Mouse (Mus musculus) midbrain, embryonic 11.5 days (tissue): ENCODE measurements around the gene Cds1. TPM values are rescaled to one million over a fixed set of nuclear protein-coding genes. Genes with fewer than 3 reads are reported as not detected.

Source experiments
- ATAC-seq: fragments of 200-750 bp; cut with Nextera tagmentation; 2 replicates; pipeline ENCODE4 v1.8.0; 2017; ENCODE audit warnings: moderate TSS enrichment, moderate library complexity; ENCODE audit not compliant: low FRiP score
- DNase-seq: peaks from one replicate; pipeline ENCODE4 v3.0.0; 2015; ENCODE audit warnings: low spot score; ENCODE audit errors: missing footprints
- H3K27ac ChIP-seq: fragments of 300-500 bp; sonication (generic); 2 replicates; pipeline ENCODE4 v1.5.1; 2014; ENCODE audit warnings: low read depth, low read length
- H3K27me3 ChIP-seq: fragments of 300-500 bp; sonication (generic); 2 replicates; pipeline ENCODE4 v1.6.1; 2014; ENCODE audit warnings: mild to moderate bottlenecking, low read length, moderate library complexity, mixed read lengths; ENCODE audit not compliant: control insufficient read depth, insufficient read depth
- H3K36me3 ChIP-seq: fragments of 300-500 bp; sonication (generic); 2 replicates; pipeline ENCODE4 v1.6.1; 2014; ENCODE audit warnings: mild to moderate bottlenecking, low read length, moderate library complexity, mixed read lengths; ENCODE audit not compliant: control insufficient read depth, insufficient read depth
- H3K4me1 ChIP-seq: fragments of 300-500 bp; sonication (generic); 2 replicates; pipeline ENCODE4 v1.6.1; 2014; ENCODE audit warnings: low read length; ENCODE audit not compliant: control insufficient read depth, insufficient read depth
- H3K4me2 ChIP-seq: fragments of 300-500 bp; sonication (generic); 2 replicates; pipeline ENCODE4 v1.6.1; 2014; ENCODE audit warnings: mild to moderate bottlenecking, moderate library complexity
- H3K4me3 ChIP-seq: fragments of 300-500 bp; sonication (generic); 2 replicates; pipeline ENCODE4 v1.5.1; 2014; ENCODE audit warnings: low read depth, low read length
- H3K9ac ChIP-seq: fragments of 300-500 bp; sonication (generic); 2 replicates; pipeline ENCODE4 v1.6.1; 2014; ENCODE audit warnings: low read length
- H3K9me3 ChIP-seq: fragments of 300-500 bp; sonication (generic); 2 replicates; pipeline ENCODE4 v1.6.1; 2016; ENCODE audit warnings: low read length; ENCODE audit not compliant: control insufficient read depth
- WGBS: fragments of 180-500 bp; shearing (Covaris S2); extraction: QIAGEN DNeasy Blood & Tissue Kit; methylation state at CpG from one replicate; pipeline ENCODE4 v1.1.7; 2014; 5-methylcytosine and 5-hydroxymethylcytosine counted together
- polyA plus RNA-seq: library from polyadenylated mRNA; unstranded; fragments of >200 nt; fragmentation: Nextera tagmentation; extraction: Ambion mirVana; gene quantifications from 2 replicates; pipeline ENCODE4 v1.2.1, GENCODE M21; 2014

Cds1 gene
- polyA plus RNA-seq, 1 experiment from 2014 or later: 1.0 TPM

DNA sequence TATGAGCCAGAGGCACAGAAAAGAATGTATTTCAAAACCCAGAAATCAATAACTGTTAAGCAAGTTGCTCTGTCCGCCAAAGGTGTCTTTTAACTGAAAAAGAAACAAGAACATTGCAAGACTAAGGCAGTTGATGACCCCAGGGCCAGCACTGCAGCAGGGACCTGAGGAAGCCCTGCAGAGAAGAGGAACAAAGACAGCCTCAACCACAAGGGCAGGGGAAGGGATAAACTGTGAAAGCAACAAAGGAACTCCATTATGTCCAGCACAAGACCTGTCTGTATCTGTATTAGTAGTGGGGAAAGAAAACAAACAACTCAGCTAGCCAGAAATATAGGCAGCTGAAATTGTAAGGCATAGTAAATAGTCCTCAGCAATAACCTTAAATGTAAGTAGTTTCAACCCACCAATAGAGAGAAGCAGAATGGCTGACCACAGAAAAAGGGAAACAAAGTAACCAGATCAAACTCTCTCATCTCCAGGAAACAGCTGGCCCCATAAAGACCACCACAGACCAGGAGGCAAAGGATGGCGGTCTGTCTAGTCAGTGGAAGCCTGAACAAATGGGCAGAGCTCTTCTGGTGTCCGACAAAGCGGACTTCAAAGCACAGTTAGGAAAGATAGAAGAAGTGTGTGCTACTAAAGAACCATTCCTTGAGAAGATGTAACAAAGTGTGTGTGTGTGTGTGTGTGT is 21.1 kb downstream of the Cds1 start:
- H3K9me3 ChIP-seq: no peaks in the 10 kb centered on the region
- no peaks in the 10 kb centered on the region for H3K4me1 ChIP-seq
- H3K4me3 ChIP-seq: no peak overlapping the region
- no peak for DNase-seq
- no peak overlapping the region for H3K27ac ChIP-seq
- no peak overlapping the region for H3K9ac ChIP-seq
- H3K4me2 ChIP-seq: no peak overlapping the region
- WGBS: 56% methylated on average over 4 of the region's 4 CpGs
- no peaks in the 10 kb centered on the region for H3K36me3 ChIP-seq
- H3K27me3 ChIP-seq: no peaks in the 10 kb centered on the region
- ATAC-seq: no peak

DNA sequence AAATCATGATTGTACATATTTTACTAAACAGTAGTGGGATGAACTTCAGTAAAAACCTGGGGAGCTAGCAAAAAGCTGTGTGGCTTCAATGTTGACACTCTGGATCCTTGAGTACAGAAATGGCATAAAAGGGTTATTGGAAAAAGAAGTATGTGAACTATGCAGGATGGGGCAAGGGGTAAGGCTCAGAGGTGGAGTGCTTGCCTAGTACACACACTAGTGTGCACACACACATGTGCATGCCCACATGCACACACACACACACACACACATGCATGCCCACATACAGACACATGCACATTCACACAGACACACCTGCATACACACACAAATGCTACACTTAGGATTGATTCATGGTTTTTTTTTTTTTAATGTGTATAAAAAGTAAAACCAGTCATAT is 24.8 kb downstream of the Cds1 start:
- Histone ChIP-seq H3K27me3 (no peaks in the 10 kb centered on the region), H3K9ac (no peak overlapping the region), H3K4me3 (no peak overlapping the region), H3K36me3 (no peaks in the 10 kb centered on the region), H3K27ac (no peak overlapping the region), H3K4me2 (no peak overlapping the region), H3K9me3 (no peaks in the 10 kb centered on the region), H3K4me1 (no peaks in the 10 kb centered on the region)
- ATAC-seq: no peak
- DNase-seq: no peak

DNA sequence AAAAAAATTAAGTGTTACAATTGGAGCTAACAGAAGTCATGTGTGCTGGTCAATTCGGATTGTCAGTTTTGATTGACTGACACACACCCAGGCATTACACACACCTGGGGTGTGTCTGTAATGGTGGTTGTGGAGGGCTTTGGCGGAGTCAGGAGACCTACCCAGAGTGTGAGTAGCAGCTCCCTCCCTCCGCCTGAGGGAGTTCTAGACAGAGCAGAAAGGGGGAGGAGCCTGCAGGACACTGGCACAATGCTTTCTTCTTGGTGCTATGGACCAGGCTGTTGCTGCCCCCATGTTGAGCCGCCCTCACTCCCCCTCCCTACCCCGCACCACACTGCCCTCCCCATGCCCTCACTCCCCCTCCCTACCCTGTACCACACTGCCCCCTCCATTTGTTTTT is 25.6 kb downstream of the Cds1 start:
- DNase-seq (no peak), ATAC-seq (no peak)
- 63% methylated on average over 5 of the region's 5 CpGs for WGBS
- no peak overlapping the region for H3K4me2 ChIP-seq
- no peaks in the 10 kb centered on the region for H3K27me3 ChIP-seq
- H3K9me3 ChIP-seq: no peaks in the 10 kb centered on the region
- no peak overlapping the region for H3K4me3 ChIP-seq
- no peak overlapping the region for H3K9ac ChIP-seq
- H3K27ac ChIP-seq: no peak overlapping the region
- no peaks in the 10 kb centered on the region for H3K4me1 ChIP-seq
- no peaks in the 10 kb centered on the region for H3K36me3 ChIP-seq

DNA sequence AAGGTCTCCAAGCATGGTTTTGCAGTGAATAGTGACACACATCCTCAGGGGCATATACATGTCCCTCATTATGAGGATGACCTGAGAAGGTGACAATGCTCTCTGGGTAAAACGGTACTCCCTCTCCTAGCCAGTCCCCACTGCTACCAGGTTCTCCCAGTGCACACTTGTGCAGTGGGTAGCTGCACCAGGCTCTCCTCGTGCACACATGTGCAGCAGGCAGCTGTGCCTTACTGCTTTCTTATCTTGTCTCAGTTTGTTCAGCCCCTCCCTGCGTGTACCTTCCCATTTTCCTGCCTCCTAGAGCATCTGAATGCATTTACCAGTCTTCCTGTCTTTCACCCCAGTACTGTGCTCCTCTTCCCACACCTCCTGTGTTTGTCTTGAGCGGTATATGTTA is 27.7 kb downstream of the Cds1 start:
- H3K27me3 ChIP-seq: no peaks in the 10 kb centered on the region
- H3K4me1 ChIP-seq: no peaks in the 10 kb centered on the region
- H3K4me2 ChIP-seq: no peak overlapping the region
- H3K27ac ChIP-seq: no peak overlapping the region
- ATAC-seq (no peak), DNase-seq (no peak)
- H3K4me3 ChIP-seq: no peak overlapping the region
- 81% methylated on average over 4 of the region's 4 CpGs for WGBS
- H3K9me3 ChIP-seq: no peaks in the 10 kb centered on the region
- no peak overlapping the region for H3K9ac ChIP-seq
- no peaks in the 10 kb centered on the region for H3K36me3 ChIP-seq

DNA sequence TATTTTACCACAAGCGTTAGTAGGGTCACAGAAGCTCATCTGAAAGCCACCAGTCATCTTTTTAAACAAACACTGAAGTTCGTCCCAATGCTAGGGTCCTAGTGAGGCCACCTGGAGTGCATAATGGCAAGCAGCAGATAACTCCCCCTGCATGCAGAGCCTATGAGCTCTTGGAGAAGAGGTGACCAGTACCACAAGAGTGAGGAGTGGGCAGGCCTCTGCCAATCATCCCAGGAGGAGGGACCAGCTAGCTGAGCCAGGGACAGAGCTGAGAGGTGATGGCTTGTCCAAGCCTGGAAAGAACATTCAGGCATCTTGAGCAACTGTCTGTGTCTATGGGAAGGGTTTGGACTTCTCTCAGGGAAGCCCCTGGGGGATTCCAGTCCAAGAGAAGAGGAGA is 37.0 kb downstream of the Cds1 start:
- no peaks in the 10 kb centered on the region for H3K27me3 ChIP-seq
- H3K4me1 ChIP-seq: no peaks in the 10 kb centered on the region
- no peak overlapping the region for H3K27ac ChIP-seq
- no peaks in the 10 kb centered on the region for H3K36me3 ChIP-seq
- H3K9ac ChIP-seq: no peak overlapping the region
- H3K4me3 ChIP-seq: no peak overlapping the region
- ATAC-seq: no peak
- H3K4me2 ChIP-seq: no peak overlapping the region
- no peak for DNase-seq
- H3K9me3 ChIP-seq: no peaks in the 10 kb centered on the region
- WGBS: 73% methylated on average over 2 of the region's 2 CpGs

DNA sequence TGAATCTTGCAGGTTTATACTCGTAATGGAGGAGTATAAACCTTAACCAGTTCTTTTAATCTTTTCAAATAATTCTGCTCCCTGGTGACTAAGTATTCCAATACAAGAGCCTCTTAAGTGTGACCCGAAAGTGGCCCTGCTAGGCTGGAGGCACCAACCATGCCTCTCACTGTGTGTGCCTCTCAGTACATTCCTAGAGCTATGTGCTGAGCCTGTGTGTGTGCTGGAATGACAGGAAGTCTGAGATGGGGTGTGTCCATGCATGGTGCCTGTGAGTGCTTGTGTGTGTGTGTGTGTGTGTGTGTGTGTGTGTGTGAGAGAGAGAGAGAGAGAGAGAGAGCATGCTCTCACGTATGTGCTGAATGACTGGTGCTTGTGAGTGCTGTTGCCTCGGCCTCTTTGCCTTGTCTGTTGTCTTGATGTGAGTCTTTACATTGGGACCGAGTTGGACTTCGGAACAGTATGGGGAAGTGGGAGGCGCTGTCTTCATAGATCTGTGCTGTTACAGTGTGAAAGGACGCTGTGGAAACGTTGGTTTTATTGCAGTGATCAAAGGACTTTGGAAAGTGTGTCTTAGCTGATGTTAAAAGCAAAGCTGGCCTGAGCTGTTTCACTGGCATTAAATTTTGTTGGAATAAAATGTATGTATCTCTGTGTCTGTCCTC is 37.6 kb downstream of the Cds1 start:
- Histone ChIP-seq H3K9ac (no peak overlapping the region), H3K4me1 (no peaks in the 10 kb centered on the region), H3K36me3 (no peaks in the 10 kb centered on the region), H3K4me2 (no peak overlapping the region), H3K9me3 (no peaks in the 10 kb centered on the region), H3K27me3 (no peaks in the 10 kb centered on the region), H3K27ac (no peak overlapping the region), H3K4me3 (no peak overlapping the region)
- ATAC-seq (no peak), DNase-seq (no peak)
- WGBS: 83% methylated on average over 9 of the region's 9 CpGs

DNA sequence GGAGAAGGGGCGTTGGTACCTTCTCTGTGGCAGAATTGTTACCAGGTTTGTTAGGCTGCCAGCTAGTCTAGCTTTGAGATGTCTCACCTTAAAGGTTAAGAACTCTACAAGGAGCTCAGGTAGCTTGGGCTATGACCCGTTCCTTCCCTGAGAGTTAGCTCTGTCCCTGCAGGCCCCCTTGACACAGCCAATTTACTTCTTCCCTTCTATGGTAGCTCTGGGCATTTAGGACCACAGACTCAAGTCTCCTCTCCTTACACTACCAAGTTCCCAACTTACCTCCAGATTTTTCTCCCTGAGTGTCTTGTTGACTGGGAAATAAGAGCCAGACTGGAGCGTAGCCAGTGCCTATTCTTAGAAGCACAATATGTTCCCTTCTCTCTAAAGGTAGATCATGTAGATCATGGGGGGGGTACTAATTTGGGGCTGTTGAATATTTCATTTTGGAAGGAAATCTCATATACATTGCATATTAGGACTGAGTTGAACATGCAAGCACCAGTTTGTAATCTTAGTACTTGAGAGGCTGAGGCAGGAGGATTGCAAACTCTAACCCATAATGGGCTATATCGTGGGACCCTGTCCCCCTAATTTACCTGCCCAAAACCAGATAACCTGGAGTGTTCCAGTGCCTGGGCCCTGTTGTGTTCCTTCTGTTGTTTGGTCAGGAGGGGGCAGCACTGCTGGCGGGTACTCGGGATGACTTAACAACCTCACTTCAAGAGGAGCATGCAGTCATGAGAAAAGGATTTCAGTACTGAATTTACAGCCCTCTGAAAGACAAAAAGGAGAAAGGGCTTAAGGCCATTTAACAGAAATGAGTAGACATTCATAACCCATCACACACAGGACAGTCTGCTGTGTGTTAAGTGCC is 46.6 kb downstream of the Cds1 start:
- H3K4me3 ChIP-seq: no peak overlapping the region
- DNase-seq (no peak), ATAC-seq (no peak)
- H3K4me1 ChIP-seq: no peaks in the 10 kb centered on the region
- no peaks in the 10 kb centered on the region for H3K9me3 ChIP-seq
- no peak overlapping the region for H3K27ac ChIP-seq
- 91% methylated on average over 6 of the region's 6 CpGs for WGBS
- no peaks in the 10 kb centered on the region for H3K36me3 ChIP-seq
- no peak overlapping the region for H3K4me2 ChIP-seq
- H3K27me3 ChIP-seq: no peaks in the 10 kb centered on the region
- H3K9ac ChIP-seq: no peak overlapping the region

DNA sequence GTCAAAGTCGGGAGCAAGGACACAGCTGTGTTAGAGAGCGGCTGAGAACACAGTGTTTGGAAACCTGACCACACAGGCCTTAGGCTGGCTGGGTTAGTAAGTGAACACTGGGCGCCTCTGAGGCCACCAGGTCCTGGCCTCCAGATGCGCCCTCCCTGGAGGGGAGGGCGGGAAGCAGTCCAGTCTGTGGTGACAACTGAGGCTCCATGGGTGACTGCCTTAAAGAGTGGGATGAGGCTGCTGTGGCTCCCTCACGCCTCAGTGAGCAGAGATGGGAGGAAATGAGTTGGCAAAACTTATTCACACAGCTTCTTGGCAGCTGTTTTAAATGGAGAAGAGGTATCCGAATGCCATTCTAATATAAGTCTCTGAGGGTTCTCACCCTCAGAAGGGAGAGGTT is 51.9 kb downstream of the Cds1 start:
- no peaks in the 10 kb centered on the region for H3K36me3 ChIP-seq
- H3K4me2 ChIP-seq: no peak overlapping the region
- H3K9me3 ChIP-seq: no peaks in the 10 kb centered on the region
- 65% methylated on average over 7 of the region's 7 CpGs for WGBS
- no peak overlapping the region for H3K27ac ChIP-seq
- DNase-seq (peak; percentile 39), ATAC-seq (no peak)
- no peak overlapping the region for H3K9ac ChIP-seq
- H3K4me1 ChIP-seq: no peaks in the 10 kb centered on the region
- no peaks in the 10 kb centered on the region for H3K27me3 ChIP-seq
- no peak overlapping the region for H3K4me3 ChIP-seq

DNA sequence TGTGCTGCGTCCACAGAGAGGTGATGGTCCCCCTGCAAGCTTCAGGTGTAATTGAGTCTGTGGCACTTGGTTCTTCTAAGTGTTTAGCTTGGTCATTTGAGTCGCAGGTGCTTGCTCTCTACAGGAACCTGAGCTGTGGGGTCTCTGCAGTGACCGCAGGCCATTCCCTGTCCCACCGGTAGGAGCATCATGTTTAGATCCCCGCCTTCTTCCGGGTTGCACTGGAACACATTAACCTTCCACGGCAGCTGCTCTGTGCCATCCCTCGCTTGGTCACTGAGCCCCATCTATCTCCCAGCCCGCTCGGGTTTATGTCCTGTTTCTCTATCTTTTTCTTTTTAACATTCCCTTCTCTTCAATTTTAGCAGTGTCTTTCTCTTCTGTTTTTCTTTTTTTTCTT is 54.3 kb downstream of the Cds1 start:
- ATAC-seq: no peak
- no peak overlapping the region for H3K9ac ChIP-seq

More for the DNA sequence above, 54.3 kb downstream of the Cds1 start:
- H3K4me3 ChIP-seq: no peak overlapping the region
- WGBS: 65% methylated on average over 10 of the region's 10 CpGs
- no peak for DNase-seq
- no peak overlapping the region for H3K4me2 ChIP-seq
- H3K36me3 ChIP-seq: no peaks in the 10 kb centered on the region
- H3K9me3 ChIP-seq: no peaks in the 10 kb centered on the region
- no peak overlapping the region for H3K27ac ChIP-seq
- H3K4me1 ChIP-seq: no peaks in the 10 kb centered on the region
- peaks cover 3% of the 10 kb centered on the region; the same call in 1 of the 2 replicates for H3K27me3 ChIP-seq
